Mouse (Mus musculus): ENCODE results near the gene Krtap4-6. TPM values are rescaled to one million over a fixed set of nuclear protein-coding genes. Genes with fewer than 3 reads are reported as not detected.

The Krtap4-6 gene
- polyA plus RNA-seq, 1 experiment = not detected

- H3K4me1 ChIP-seq (replicated peaks; ENCODE audit: control insufficient read depth, insufficient read depth, low read length) = no peaks in the 10 kb centered on the region
- no peaks in the 10 kb centered on the region for H3K36me3 ChIP-seq (ENCODE audit: control insufficient read depth, insufficient read depth, low read length)
- H3K27ac ChIP-seq (ENCODE audit: control insufficient read depth, insufficient read depth, low read length) = no peak within 1 kb of the TSS
- no peak within 1 kb of the TSS for H3K4me3 ChIP-seq (ENCODE audit: control insufficient read depth, insufficient read depth, low read length)
- 61% methylated on average over 8 of the region's 8 CpGs for WGBS
- DNase-seq = no peak
- TF ChIP-seq POLR2A (IDR thresholded peaks at IDR 0.05; ENCODE audit: control insufficient read depth, extremely low read depth, insufficient read depth, low read length, poor library complexity) = no peak
- no peak for TF ChIP-seq CTCF (IDR thresholded peaks at IDR 0.05; ENCODE audit: borderline replicate concordance, control insufficient read depth, extremely low read depth, insufficient read depth, low read length, poor library complexity)
- no peaks in the 10 kb centered on the region for H3K27me3 ChIP-seq (ENCODE audit: control insufficient read depth, insufficient read depth, low read length)
Measured at GRCm38 (mm10) chr11:99634653-99635134, 31.1 kb downstream of the Krtap4-6 start, which contains the start of gene Krtap4-2. Gene Krtap4-2, minus strand, starts transcription at chr11:99635084.

DNA sequence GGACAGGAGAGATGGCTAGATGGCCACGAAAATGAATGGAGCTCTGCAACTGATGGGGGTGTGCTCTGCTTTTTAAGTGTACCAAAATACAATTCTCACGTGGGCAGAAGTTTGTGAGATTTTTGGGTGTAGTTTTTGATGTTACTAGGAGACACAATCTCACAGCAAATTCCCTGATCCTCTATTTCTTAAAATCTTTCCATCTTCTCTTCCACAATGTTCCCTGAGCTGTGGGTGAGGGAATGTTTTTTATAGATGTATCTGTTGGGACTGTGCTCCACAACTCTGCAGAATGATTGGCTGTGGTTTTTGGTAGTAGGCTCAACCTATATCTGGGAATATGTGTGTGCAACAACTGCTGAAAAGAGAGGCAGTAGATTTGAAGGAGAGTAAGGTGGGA, 32.5 kb downstream of the Krtap4-6 start:
- Histone ChIP-seq H3K36me3 (ENCODE audit: control insufficient read depth, insufficient read depth, low read length) (no peaks in the 10 kb centered on the region), H3K27me3 (ENCODE audit: control insufficient read depth, insufficient read depth, low read length) (no peaks in the 10 kb centered on the region), H3K4me3 (ENCODE audit: control insufficient read depth, insufficient read depth, low read length) (no peak overlapping the region), H3K4me1 (replicated peaks; ENCODE audit: control insufficient read depth, insufficient read depth, low read length) (no peaks in the 10 kb centered on the region), H3K27ac (ENCODE audit: control insufficient read depth, insufficient read depth, low read length) (no peak overlapping the region)
- TF ChIP-seq CTCF (IDR thresholded peaks at IDR 0.05; ENCODE audit: borderline replicate concordance, control insufficient read depth, extremely low read depth, insufficient read depth, low read length, poor library complexity) (no peak), POLR2A (IDR thresholded peaks at IDR 0.05; ENCODE audit: control insufficient read depth, extremely low read depth, insufficient read depth, low read length, poor library complexity) (no peak)
- WGBS = 48% methylated on average over 2 of the region's 2 CpGs
- no peak for DNase-seq

DNA sequence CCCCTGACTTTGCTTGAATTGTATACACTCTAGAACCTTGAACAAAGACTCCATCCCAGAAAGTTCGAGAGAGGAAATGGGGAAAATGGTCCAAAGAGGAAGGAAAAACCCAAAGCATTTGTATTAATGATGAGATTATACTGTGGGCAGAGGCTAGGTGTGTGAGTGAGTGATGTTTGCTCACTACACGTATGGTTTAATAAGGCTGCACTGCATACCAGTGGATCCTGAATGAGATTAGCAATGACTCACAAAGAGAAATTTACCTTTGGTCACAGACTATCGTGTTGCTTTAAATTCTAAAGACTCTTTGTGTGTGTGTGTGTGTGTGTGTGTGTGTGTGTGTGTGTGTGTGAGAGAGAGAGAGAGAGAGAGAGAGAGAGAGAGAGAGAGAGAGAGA, 34.9 kb downstream of the Krtap4-6 start:
- 72% methylated on average over 3 of the region's 3 CpGs for WGBS
- TF ChIP-seq CTCF (IDR thresholded peaks at IDR 0.05; ENCODE audit: borderline replicate concordance, control insufficient read depth, extremely low read depth, insufficient read depth, low read length, poor library complexity) (no peak), POLR2A (IDR thresholded peaks at IDR 0.05; ENCODE audit: control insufficient read depth, extremely low read depth, insufficient read depth, low read length, poor library complexity) (no peak)
- no peak overlapping the region for H3K27ac ChIP-seq (ENCODE audit: control insufficient read depth, insufficient read depth, low read length)
- no peaks in the 10 kb centered on the region for H3K36me3 ChIP-seq (ENCODE audit: control insufficient read depth, insufficient read depth, low read length)
- no peak overlapping the region for H3K4me3 ChIP-seq (ENCODE audit: control insufficient read depth, insufficient read depth, low read length)
- no peaks in the 10 kb centered on the region for H3K27me3 ChIP-seq (ENCODE audit: control insufficient read depth, insufficient read depth, low read length)
- no peak for DNase-seq
- H3K4me1 ChIP-seq (replicated peaks; ENCODE audit: control insufficient read depth, insufficient read depth, low read length) = no peaks in the 10 kb centered on the region

DNA sequence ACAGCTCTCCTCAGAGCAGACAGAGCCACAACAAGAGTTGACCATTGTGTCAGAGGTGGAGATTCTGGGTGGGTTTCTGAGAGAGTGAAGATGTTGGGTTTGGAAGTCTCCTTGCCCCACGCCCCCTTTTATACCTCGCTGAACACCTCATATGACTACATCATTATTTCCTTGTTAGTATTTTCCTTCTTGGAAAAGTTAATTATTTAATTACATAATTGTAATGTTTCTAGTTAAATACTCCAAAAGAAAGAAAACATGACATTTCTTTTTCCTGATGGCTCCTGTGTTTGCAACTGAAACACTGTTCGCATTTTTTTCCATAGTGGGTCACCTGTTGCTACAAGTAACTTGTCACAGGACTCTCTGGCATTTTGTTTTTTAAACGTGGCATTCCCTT, 37.6 kb downstream of the Krtap4-6 start, which contains the start of gene Krtap4-1:
Gene Krtap4-1 (minus strand): TSS at position 101 of the 400 bp plus-strand sequence.
- Histone ChIP-seq H3K27me3 (ENCODE audit: control insufficient read depth, insufficient read depth, low read length) (no peaks in the 10 kb centered on the region), H3K27ac (ENCODE audit: control insufficient read depth, insufficient read depth, low read length) (no peak within 1 kb of the TSS), H3K4me3 (ENCODE audit: control insufficient read depth, insufficient read depth, low read length) (no peak within 1 kb of the TSS), H3K4me1 (replicated peaks; ENCODE audit: control insufficient read depth, insufficient read depth, low read length) (no peaks in the 10 kb centered on the region), H3K36me3 (ENCODE audit: control insufficient read depth, insufficient read depth, low read length) (no peaks in the 10 kb centered on the region)
- 86% methylated on average over 4 of the region's 4 CpGs for WGBS
- TF ChIP-seq CTCF (IDR thresholded peaks at IDR 0.05; ENCODE audit: borderline replicate concordance, control insufficient read depth, extremely low read depth, insufficient read depth, low read length, poor library complexity) = no peak
- no peak for TF ChIP-seq POLR2A (IDR thresholded peaks at IDR 0.05; ENCODE audit: control insufficient read depth, extremely low read depth, insufficient read depth, low read length, poor library complexity)
- no peak for DNase-seq

GRCm38 (mm10) chr11:99620335-99620734, 45.4 kb downstream of the Krtap4-6 start, which contains the start of gene Gm11562:
Gene Gm11562, minus strand, starts transcription at chr11:99620435.
- H3K36me3 ChIP-seq (ENCODE audit: control insufficient read depth, insufficient read depth, low read length) = no peaks in the 10 kb centered on the region
- TF ChIP-seq CTCF (IDR thresholded peaks at IDR 0.05; ENCODE audit: borderline replicate concordance, control insufficient read depth, extremely low read depth, insufficient read depth, low read length, poor library complexity) = no peak
- TF ChIP-seq POLR2A (IDR thresholded peaks at IDR 0.05; ENCODE audit: control insufficient read depth, extremely low read depth, insufficient read depth, low read length, poor library complexity) = no peak
- no peaks in the 10 kb centered on the region for H3K4me1 ChIP-seq (replicated peaks; ENCODE audit: control insufficient read depth, insufficient read depth, low read length)
- no peak within 1 kb of the TSS for H3K27ac ChIP-seq (ENCODE audit: control insufficient read depth, insufficient read depth, low read length)
- WGBS = 74% methylated on average over 2 of the region's 2 CpGs
- H3K4me3 ChIP-seq (ENCODE audit: control insufficient read depth, insufficient read depth, low read length) = no peak within 1 kb of the TSS
- no peak for DNase-seq
- H3K27me3 ChIP-seq (ENCODE audit: control insufficient read depth, insufficient read depth, low read length) = no peaks in the 10 kb centered on the region

Other genes with a start within 250 kb of the Krtap4-6 start
- gene Krt12, start 243.7 kb downstream of the Krtap4-6 start, polyA plus RNA-seq (2012; rRNA removed) = 0.27 and 0.34 TPM in 2 replicates
- gene Krt20, start 227.8 kb downstream of the Krtap4-6 start, polyA plus RNA-seq (2012; rRNA removed) = 0.65 and 1.0 TPM in 2 replicates
- gene Krt23, start 172.8 kb downstream of the Krtap4-6 start, polyA plus RNA-seq (2012; rRNA removed) = 1.5 and 1.7 TPM in 2 replicates
- gene Krt39, start 144.6 kb downstream of the Krtap4-6 start, polyA plus RNA-seq (2012; rRNA removed) = 0.11 TPM in 1 of 2 replicates, not detected in the other
- 0.09 TPM in 1 of 2 replicates, not detected in the other for gene Krt40, start 122.8 kb downstream of the Krtap4-6 start, polyA plus RNA-seq (2012; rRNA removed)
- 0.46 and 0.66 TPM in 2 replicates for gene Krtap3-3, start 115.1 kb downstream of the Krtap4-6 start, polyA plus RNA-seq (2012; rRNA removed)
- 0.15 and 0.19 TPM in 2 replicates for gene Krtap3-2, start 109.1 kb downstream of the Krtap4-6 start, polyA plus RNA-seq (2012; rRNA removed)
- gene Gm11939, start 106.5 kb downstream of the Krtap4-6 start, polyA plus RNA-seq (2012; rRNA removed) = not detected in 2 replicates
- 0.43 and 0.81 TPM in 2 replicates for gene Krtap3-1, start 99.3 kb downstream of the Krtap4-6 start, polyA plus RNA-seq (2012; rRNA removed)
- not detected in 2 replicates for gene Krtap1-5, start 84.9 kb downstream of the Krtap4-6 start, polyA plus RNA-seq (2012; rRNA removed)
- gene Krtap1-4, start 82.3 kb downstream of the Krtap4-6 start, polyA plus RNA-seq (2012; rRNA removed) = not detected in 2 replicates
- gene Krtap1-3, start 74.6 kb downstream of the Krtap4-6 start, polyA plus RNA-seq (2012; rRNA removed) = not detected in 2 replicates
- gene Krtap9-3, start 67.9 kb downstream of the Krtap4-6 start, polyA plus RNA-seq (2012; rRNA removed) = not detected in 2 replicates
- gene Gm11938, start 62.7 kb downstream of the Krtap4-6 start, polyA plus RNA-seq (2012; rRNA removed) = 0.33 TPM in 1 of 2 replicates, not detected in the other
- gene Gm11937, start 55.8 kb downstream of the Krtap4-6 start, polyA plus RNA-seq (2012; rRNA removed) = not detected in 2 replicates
- gene Krtap2-4, start 51.1 kb downstream of the Krtap4-6 start, polyA plus RNA-seq (2012; rRNA removed) = 0.22 and 0.37 TPM in 2 replicates
- not detected in 2 replicates for gene Gm11562, start 45.5 kb downstream of the Krtap4-6 start, polyA plus RNA-seq (2012; rRNA removed)
- gene Krtap4-1, start 37.7 kb downstream of the Krtap4-6 start, polyA plus RNA-seq (2012; rRNA removed) = not detected in 2 replicates
- not detected in 2 replicates for gene Krtap4-2, start 30.9 kb downstream of the Krtap4-6 start, polyA plus RNA-seq (2012; rRNA removed)
- not detected in 2 replicates for gene Krtap4-7, start 21.9 kb downstream of the Krtap4-6 start, polyA plus RNA-seq (2012; rRNA removed)
- not detected in 2 replicates for gene Gm11555, start 15.7 kb downstream of the Krtap4-6 start, polyA plus RNA-seq (2012; rRNA removed)
- gene Gm11563, start 7.0 kb downstream of the Krtap4-6 start, polyA plus RNA-seq (2012; rRNA removed) = not detected in 2 replicates
- gene Gm14190, start 24.8 kb upstream of the Krtap4-6 start, polyA plus RNA-seq (2012; rRNA removed) = not detected in 2 replicates
- not detected in 2 replicates for gene Gm14180, start 68.3 kb upstream of the Krtap4-6 start, polyA plus RNA-seq (2012; rRNA removed)
- not detected in 2 replicates for gene Gm11595, start 107.0 kb upstream of the Krtap4-6 start, polyA plus RNA-seq (2012; rRNA removed)
- not detected in 2 replicates for gene Krtap4-8, start 114.7 kb upstream of the Krtap4-6 start, polyA plus RNA-seq (2012; rRNA removed)
- gene Krtap4-9, start 119.2 kb upstream of the Krtap4-6 start, polyA plus RNA-seq (2012; rRNA removed) = 0.17 TPM in 1 of 2 replicates, not detected in the other
- not detected in 2 replicates for gene Gm11596, start 127.5 kb upstream of the Krtap4-6 start, polyA plus RNA-seq (2012; rRNA removed)
- not detected in 2 replicates for gene Gm11569, start 133.0 kb upstream of the Krtap4-6 start, polyA plus RNA-seq (2012; rRNA removed)
- not detected in 2 replicates for gene Gm11554, start 138.5 kb upstream of the Krtap4-6 start, polyA plus RNA-seq (2012; rRNA removed)
- gene Krtap4-13, start 143.9 kb upstream of the Krtap4-6 start, polyA plus RNA-seq (2012; rRNA removed) = not detected in 2 replicates
- not detected in 2 replicates for gene Gm11564, start 149.7 kb upstream of the Krtap4-6 start, polyA plus RNA-seq (2012; rRNA removed)
- gene 2300003K06Rik, start 172.1 kb upstream of the Krtap4-6 start, polyA plus RNA-seq (2012; rRNA removed) = not detected in 2 replicates
- 0.28 TPM in 1 of 2 replicates, not detected in the other for gene Krtap4-16, start 185.6 kb upstream of the Krtap4-6 start, polyA plus RNA-seq (2012; rRNA removed)
- gene Gm11568, start 192.0 kb upstream of the Krtap4-6 start, polyA plus RNA-seq (2012; rRNA removed) = not detected in 2 replicates
- gene Gm11559, start 198.5 kb upstream of the Krtap4-6 start, polyA plus RNA-seq (2012; rRNA removed) = 0.31 TPM in 1 of 2 replicates, not detected in the other
- not detected in 2 replicates for gene Krtap9-1, start 207.4 kb upstream of the Krtap4-6 start, polyA plus RNA-seq (2012; rRNA removed)
- gene Gm11567, start 213.2 kb upstream of the Krtap4-6 start, polyA plus RNA-seq (2012; rRNA removed) = not detected in 2 replicates
- 0.13 TPM in 1 of 2 replicates, not detected in the other for gene Krtap31-1, start 242.0 kb upstream of the Krtap4-6 start, polyA plus RNA-seq (2012; rRNA removed)
- not detected in 2 replicates for gene Gm11565, start 248.8 kb upstream of the Krtap4-6 start, polyA plus RNA-seq (2012; rRNA removed)

Data from thymus, adult 2 months (tissue).